Mouse (Mus musculus) hindbrain, postnatal 0 days (tissue): Measurements from ENCODE around the gene Swsap1. TPM values are rescaled to one million over a fixed set of nuclear protein-coding genes. Genes with fewer than 3 reads are reported as not detected.
A peak's percentile ranks its signal among the peaks of the same experiment; 100 is the strongest.

Experiments
- ATAC-seq: fragments of 200-750 bp; cut with Nextera tagmentation; 2 replicates; pipeline ENCODE4 v1.8.0; 2017; ENCODE audit warnings: mild to moderate bottlenecking, moderate TSS enrichment, moderate library complexity
- DNase-seq: peaks from one replicate; pipeline ENCODE4 v3.0.0-alpha.2; 2015; ENCODE audit warnings: low spot score
- H3K27ac ChIP-seq: fragments of 300-500 bp; sonication (generic); 2 replicates; pipeline ENCODE4 v1.5.1; 2014; ENCODE audit warnings: mild to moderate bottlenecking
- H3K27me3 ChIP-seq: fragments of 300-500 bp; sonication (generic); 2 replicates; pipeline ENCODE4 v1.6.1; 2014; ENCODE audit warnings: low read length, mixed read lengths; ENCODE audit not compliant: insufficient read depth
- H3K36me3 ChIP-seq: fragments of 300-500 bp; sonication (generic); 2 replicates; pipeline ENCODE4 v1.6.1; 2014; ENCODE audit warnings: low read length, mixed read lengths; ENCODE audit not compliant: insufficient read depth
- H3K4me1 ChIP-seq: fragments of 300-500 bp; sonication (generic); 2 replicates; pipeline ENCODE4 v1.6.1; 2014; ENCODE audit warnings: antibody characterized with exemption, low read length, mixed read lengths; ENCODE audit not compliant: insufficient read depth
- H3K4me2 ChIP-seq: fragments of 300-500 bp; sonication (generic); 2 replicates; pipeline ENCODE4 v1.6.1; 2014; ENCODE audit warnings: low read depth, mild to moderate bottlenecking, low read length, moderate library complexity, mixed read lengths
- H3K4me3 ChIP-seq: fragments of 300-500 bp; sonication (generic); 2 replicates; pipeline ENCODE4 v1.5.1; 2014; ENCODE audit warnings: low read length
- H3K9ac ChIP-seq: fragments of 300-500 bp; sonication (generic); replicated peaks from 2 replicates; pipeline ENCODE4 v1.6.1; 2014; ENCODE audit warnings: mild to moderate bottlenecking, low read length, moderate library complexity, mixed read lengths
- H3K9me3 ChIP-seq: fragments of 300-500 bp; sonication (generic); 2 replicates; pipeline ENCODE4 v1.6.1; 2016; ENCODE audit warnings: low read length, mixed read lengths
- CTCF ChIP-seq: IDR thresholded peaks from 2 replicates; pipeline ENCODE4 v1.5.1; 2016; ENCODE audit warnings: antibody characterized with exemption, control low read depth, low read depth
- WGBS: fragments of 180-500 bp; shearing (Covaris S2); extraction: QIAGEN DNeasy Blood & Tissue Kit; methylation state at CpG from one replicate; pipeline ENCODE4 v1.1.7; 2014; 5-methylcytosine and 5-hydroxymethylcytosine counted together
- polyA plus RNA-seq: library from polyadenylated mRNA; unstranded; fragments of >200 nt; fragmentation: Nextera tagmentation; extraction: Ambion mirVana; gene quantifications from 2 replicates; pipeline ENCODE4 v1.2.1, GENCODE M21; 2015
- total RNA-seq: library from RNA; depleted of rRNA; stranded (reverse); fragments of >200 nt; gene quantifications from 2 replicates; pipeline ENCODE4 v1.2.3, GENCODE M21; 2014

Swsap1 gene
- total and polyA plus RNA-seq, 2 experiments from 2014 or later, result 9.0 to 35.8 TPM

- peaks cover 7% of the 10 kb centered on the region; the same call in 1 of the 2 replicates for H3K36me3 ChIP-seq
- no peak overlapping the region for H3K9ac ChIP-seq
- no peaks in the 10 kb centered on the region for H3K27me3 ChIP-seq
- no peaks in the 10 kb centered on the region for H3K9me3 ChIP-seq
- DNase-seq (no peak), ATAC-seq (no peak)
- no peak overlapping the region for H3K27ac ChIP-seq
- peaks cover 6% of the 10 kb centered on the region; the same call in 1 of the 2 replicates for H3K4me1 ChIP-seq
- no peak overlapping the region for H3K4me3 ChIP-seq
- no peak for TF ChIP-seq CTCF
- H3K4me2 ChIP-seq, result no peak overlapping the region
- WGBS, result 81% methylated on average over 7 of the region's 7 CpGs
Observed at GRCm38 (mm10) chr9:21935466-21936131, 20.0 kb upstream of the Swsap1 start.

GRCm38 (mm10) chr9:21936692-21937570 lies 18.6 kb upstream of the Swsap1 start, which contains the start of gene Plppr2:
Gene Plppr2, plus strand, starts transcription at chr9:21937033.
- Histone ChIP-seq H3K4me2 (peak within 1 kb of the TSS; percentile 68), H3K27ac (peak within 1 kb of the TSS; percentile 83), H3K4me1 (peaks cover 6% of the 10 kb centered on the region; the same call in 1 of the 2 replicates), H3K9ac (peak within 1 kb of the TSS; percentile 87), H3K36me3 (peaks cover 9% of the 10 kb centered on the region; the same call in 1 of the 2 replicates), H3K4me3 (peak within 1 kb of the TSS; percentile 67), H3K9me3 (no peaks in the 10 kb centered on the region), H3K27me3 (no peaks in the 10 kb centered on the region)
- TF ChIP-seq CTCF, result no peak
- WGBS, result 1% methylated on average over 38 of the region's 43 CpGs
- ATAC-seq (peak; percentile 96), DNase-seq (peak; percentile 99)

DNA sequence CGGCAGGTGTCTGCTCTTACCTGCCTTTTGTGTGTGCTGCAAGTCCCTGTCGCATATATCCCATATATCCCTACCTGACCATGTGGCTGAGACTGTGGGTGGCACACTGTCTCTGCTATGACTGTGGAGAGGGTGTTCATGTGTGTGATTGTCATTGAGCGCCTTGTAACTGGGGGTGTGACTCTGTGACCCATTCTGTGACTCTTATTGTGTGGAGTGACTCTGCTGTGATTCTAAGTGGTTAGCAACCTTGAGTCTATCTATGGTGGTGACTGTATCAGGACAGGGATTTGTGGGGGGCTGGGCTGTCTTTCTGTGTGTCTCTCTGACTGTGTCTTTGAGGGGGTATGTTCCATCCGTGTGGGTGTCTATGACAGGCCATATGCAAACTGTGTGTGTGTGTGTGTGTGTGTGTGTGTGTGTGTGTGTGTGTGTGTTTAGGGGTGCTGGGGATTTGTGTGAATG lies 17.8 kb upstream of the Swsap1 start:
- Histone ChIP-seq H3K4me3 (peak overlapping the region; percentile 67), H3K4me2 (peak overlapping the region; percentile 68), H3K27me3 (no peaks in the 10 kb centered on the region), H3K9ac (peak overlapping the region; percentile 87), H3K36me3 (peaks cover 9% of the 10 kb centered on the region; the same call in 1 of the 2 replicates), H3K9me3 (no peaks in the 10 kb centered on the region), H3K4me1 (peaks cover 6% of the 10 kb centered on the region; the same call in 1 of the 2 replicates), H3K27ac (peak overlapping the region; percentile 83; the same call in 1 of the 2 replicates)
- DNase-seq, result peak; percentile 27
- peak; percentile 20 for ATAC-seq
- WGBS, result 48% methylated on average over 4 of the region's 4 CpGs
- TF ChIP-seq CTCF, result no peak

- WGBS, result 85% methylated on average over 4 of the region's 4 CpGs
- Histone ChIP-seq H3K9ac (no peak overlapping the region), H3K27ac (no peak overlapping the region), H3K36me3 (peaks cover 9% of the 10 kb centered on the region; the same call in 1 of the 2 replicates), H3K27me3 (no peaks in the 10 kb centered on the region), H3K9me3 (no peaks in the 10 kb centered on the region), H3K4me2 (peak overlapping the region; percentile 68), H3K4me1 (peaks cover 6% of the 10 kb centered on the region; the same call in 1 of the 2 replicates), H3K4me3 (peak overlapping the region; percentile 67)
- no peak for ATAC-seq
- no peak for TF ChIP-seq CTCF
- DNase-seq, result no peak
Observed at GRCm38 (mm10) chr9:21938234-21938855, 17.2 kb upstream of the Swsap1 start.

DNA sequence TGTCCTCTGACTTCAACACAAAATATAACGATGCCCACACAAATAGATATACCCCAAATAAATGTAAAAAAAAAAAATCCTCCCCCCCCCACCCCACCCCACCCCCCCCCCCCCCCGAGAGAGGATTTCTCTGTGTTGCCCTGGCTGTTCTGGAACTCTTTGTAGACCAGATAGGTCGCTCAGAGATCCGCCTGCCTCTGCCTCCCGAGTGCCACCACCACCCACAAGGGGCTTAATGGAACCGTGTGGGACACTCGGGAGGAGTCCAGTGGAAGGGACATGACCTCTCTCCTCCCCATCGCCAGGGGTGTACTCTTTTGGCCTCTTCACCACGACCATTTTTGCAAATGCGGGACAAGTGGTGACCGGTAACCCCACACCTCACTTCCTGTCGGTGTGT lies 12.5 kb upstream of the Swsap1 start:
- peaks cover 5% of the 10 kb centered on the region; the same call in 1 of the 2 replicates for H3K4me1 ChIP-seq
- 81% methylated on average over 11 of the region's 12 CpGs for WGBS

DNA sequence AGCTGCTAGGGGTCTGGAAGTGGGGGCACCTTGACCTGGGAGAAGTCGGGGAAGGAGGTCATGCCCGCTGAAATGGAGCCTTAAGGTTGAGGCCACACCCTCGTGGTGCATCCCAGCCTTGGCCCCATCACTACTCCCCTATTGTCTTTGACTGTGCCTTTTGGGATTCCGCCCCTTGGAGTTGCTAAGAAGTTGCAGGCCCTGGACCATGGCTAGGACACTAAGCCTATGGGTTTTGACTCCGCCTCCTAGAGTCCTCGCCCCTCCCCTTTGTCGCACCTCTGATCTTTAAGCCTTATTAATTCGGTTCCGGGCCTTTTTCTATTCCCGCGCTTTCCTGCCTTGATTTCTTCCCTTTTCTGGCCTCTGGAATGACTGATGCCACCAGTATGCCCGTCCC lies 11.9 kb upstream of the Swsap1 start:
- Histone ChIP-seq H3K4me1 (no peaks in the 10 kb centered on the region), H3K4me2 (no peak overlapping the region), H3K9me3 (no peaks in the 10 kb centered on the region), H3K36me3 (peaks cover 21% of the 10 kb centered on the region; the same call in 1 of the 2 replicates), H3K27ac (no peak overlapping the region), H3K27me3 (no peaks in the 10 kb centered on the region), H3K9ac (no peak overlapping the region), H3K4me3 (no peak overlapping the region)
- ATAC-seq (0 out of 2 replicates have a peak, but pooled peaks have one; percentile 17), DNase-seq (no peak)
- TF ChIP-seq CTCF, result no peak
- WGBS, result 59% methylated on average over 12 of the region's 12 CpGs

More for the DNA sequence above, 12.5 kb upstream of the Swsap1 start:
- no peak overlapping the region for H3K4me2 ChIP-seq
- H3K27ac ChIP-seq, result no peak overlapping the region
- no peak for DNase-seq
- H3K9me3 ChIP-seq, result no peaks in the 10 kb centered on the region
- ATAC-seq, result no peak
- peaks cover 16% of the 10 kb centered on the region; the same call in 1 of the 2 replicates for H3K36me3 ChIP-seq
- no peak overlapping the region for H3K9ac ChIP-seq
- no peaks in the 10 kb centered on the region for H3K27me3 ChIP-seq
- no peak overlapping the region for H3K4me3 ChIP-seq
- TF ChIP-seq CTCF, result no peak
